Comparison of ENCODE assay signal across 19 mouse cellular contexts in the genomic region with DNA sequence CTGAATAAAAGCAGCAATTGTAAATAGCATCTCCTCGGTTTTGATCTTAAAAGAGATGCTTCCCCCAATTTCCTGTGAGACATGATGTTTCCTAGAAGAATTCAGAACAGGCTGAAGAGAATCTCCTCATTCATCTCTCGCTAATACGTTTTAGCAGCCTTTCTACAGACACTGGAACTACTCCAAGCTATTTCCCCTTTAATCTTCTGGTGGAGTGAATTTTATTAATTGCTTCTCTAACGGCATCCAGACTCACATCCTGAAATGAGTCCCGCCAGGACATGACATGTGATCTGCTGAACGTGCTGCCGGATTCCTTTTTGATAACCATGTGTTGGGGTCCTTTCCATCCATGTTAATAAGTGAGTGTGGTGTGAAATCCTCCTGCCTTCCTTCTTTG.
DNase-seq lines count a peak whose midpoint lies in the region; ATAC-seq and TF ChIP-seq lines count a peak whose summit lies in the region.
"Had no signal": no experiment of that assay in that cellular context is flagged by ENCODE, and none has a peak within 500 bp of the region (broad histone marks: within the 10 kb centered on the region; RNA-seq: fewer than 3 reads in every experiment).

No protein-coding gene starts in this region.

- peak; percentile 15 for DNase-seq in embryonic facial prominence, embryonic 14.5 days (ENCODE audit: low spot score)
- DNase-seq in embryonic facial prominence, embryonic 10.5 days (ENCODE audit: low spot score) = no peak
- DNase-seq in hindbrain, postnatal 0 days (ENCODE audit: low spot score) = peak; percentile 37
- DNase-seq in hindbrain, embryonic 10.5 days (ENCODE audit: low spot score) = no peak
- peak; percentile 40 for DNase-seq in midbrain, embryonic 14.5 days
- no peak for DNase-seq in midbrain, postnatal 0 days (ENCODE audit: low spot score)
- peak; percentile 4 for DNase-seq in retina, postnatal 7 days (ENCODE audit: low read depth, low spot score)
- DNase-seq: adrenal gland, postnatal 10 days; B cell, adult 2 months; cerebellum, adult 11-12 months; cerebellum, adult 9-10 months; cerebellum, postnatal 25 days; gastrocnemius, postnatal 10 days; heart, postnatal 14 days had no signal

- no peaks in the 10 kb centered on the region for H3K4me1 ChIP-seq in embryonic facial prominence, embryonic 14.5 days (ENCODE audit: control insufficient read depth, insufficient read depth, low read length)
- H3K4me1 ChIP-seq in embryonic facial prominence, embryonic 10.5 days = no peaks in the 10 kb centered on the region
- H3K4me1 ChIP-seq in hindbrain, postnatal 0 days (ENCODE audit: insufficient read depth, low read length) = no peaks in the 10 kb centered on the region
- H3K4me1 ChIP-seq in hindbrain, embryonic 10.5 days (replicated peaks) = no peaks in the 10 kb centered on the region
- H3K4me1 ChIP-seq in midbrain, embryonic 14.5 days (ENCODE audit: control insufficient read depth, insufficient read depth, low read length) = no peaks in the 10 kb centered on the region
- H3K4me1 ChIP-seq in midbrain, postnatal 0 days (ENCODE audit: insufficient read depth, low read length) = no peaks in the 10 kb centered on the region
- H3K4me1 ChIP-seq: forebrain, embryonic 15.5 days had no signal

- H3K9ac ChIP-seq in embryonic facial prominence, embryonic 14.5 days (ENCODE audit: low read depth, low read length) = no peak overlapping the region
- H3K9ac ChIP-seq in hindbrain, postnatal 0 days (replicated peaks; ENCODE audit: low read length) = no peak overlapping the region
- H3K9ac ChIP-seq in midbrain, embryonic 14.5 days (replicated peaks; ENCODE audit: low read length) = no peak overlapping the region
- H3K9ac ChIP-seq in midbrain, postnatal 0 days (replicated peaks; ENCODE audit: low read length, poor library complexity, severe bottlenecking) = no peak overlapping the region
- H3K9ac ChIP-seq: embryonic facial prominence, embryonic 13.5 days; forebrain, embryonic 15.5 days; hindbrain, embryonic 14.5 days had no signal

- no peak for ATAC-seq in embryonic facial prominence, embryonic 14.5 days (ENCODE audit: low read depth)
- ATAC-seq in hindbrain, postnatal 0 days = no peak
- ATAC-seq in midbrain, embryonic 14.5 days (ENCODE audit: low FRiP score, low TSS enrichment) = no peak
- ATAC-seq in midbrain, postnatal 0 days (ENCODE audit: low FRiP score) = no peak
- ATAC-seq: CD4-positive, CD25-positive, alpha-beta regulatory T cell, adult 4 months; forebrain, embryonic 15.5 days had no signal

- no peak overlapping the region for H3K27ac ChIP-seq in embryonic facial prominence, embryonic 14.5 days (replicated peaks; ENCODE audit: low read depth, low read length)
- H3K27ac ChIP-seq in embryonic facial prominence, embryonic 10.5 days (replicated peaks) = no peak overlapping the region
- H3K27ac ChIP-seq in hindbrain, postnatal 0 days = no peak overlapping the region
- no peak overlapping the region for H3K27ac ChIP-seq in hindbrain, embryonic 10.5 days
- no peak overlapping the region for H3K27ac ChIP-seq in midbrain, embryonic 14.5 days (replicated peaks; ENCODE audit: low read depth, low read length)
- H3K27ac ChIP-seq in midbrain, postnatal 0 days (ENCODE audit: low read depth, low read length) = no peak overlapping the region
- H3K27ac ChIP-seq: embryonic facial prominence, embryonic 13.5 days; forebrain, embryonic 15.5 days; hindbrain, embryonic 14.5 days had no signal

- H3K36me3 ChIP-seq in embryonic facial prominence, embryonic 14.5 days (ENCODE audit: control insufficient read depth, insufficient read depth, low read length) = no peaks in the 10 kb centered on the region
- no peaks in the 10 kb centered on the region for H3K36me3 ChIP-seq in embryonic facial prominence, embryonic 10.5 days (replicated peaks)
- H3K36me3 ChIP-seq in hindbrain, postnatal 0 days (ENCODE audit: insufficient read depth, low read length) = no peaks in the 10 kb centered on the region
- H3K36me3 ChIP-seq in hindbrain, embryonic 10.5 days = no peaks in the 10 kb centered on the region
- H3K36me3 ChIP-seq in midbrain, embryonic 14.5 days (ENCODE audit: control insufficient read depth, insufficient read depth, low read length) = no peaks in the 10 kb centered on the region
- no peaks in the 10 kb centered on the region for H3K36me3 ChIP-seq in midbrain, postnatal 0 days (ENCODE audit: insufficient read depth, low read length)
- H3K36me3 ChIP-seq: embryonic facial prominence, embryonic 13.5 days; forebrain, embryonic 15.5 days; G1E had no signal

- 40% methylated on average over 7 of the region's 7 CpGs for WGBS in embryonic facial prominence, embryonic 14.5 days
- 72% methylated on average over 7 of the region's 7 CpGs for WGBS in embryonic facial prominence, embryonic 10.5 days
- WGBS in hindbrain, postnatal 0 days = 23% methylated on average over 7 of the region's 7 CpGs
- 87% methylated on average over 7 of the region's 7 CpGs for WGBS in hindbrain, embryonic 10.5 days
- 53% methylated on average over 7 of the region's 7 CpGs for WGBS in midbrain, embryonic 14.5 days
- WGBS in midbrain, postnatal 0 days = 32% methylated on average over 7 of the region's 7 CpGs

- no peak overlapping the region for H3K4me2 ChIP-seq in embryonic facial prominence, embryonic 14.5 days (ENCODE audit: low read depth, low read length)
- no peak overlapping the region for H3K4me2 ChIP-seq in hindbrain, postnatal 0 days (ENCODE audit: low read depth, low read length)
- H3K4me2 ChIP-seq in midbrain, embryonic 14.5 days (ENCODE audit: low read length) = no peak overlapping the region
- no peak overlapping the region for H3K4me2 ChIP-seq in midbrain, postnatal 0 days (ENCODE audit: low read depth, low read length, poor library complexity, severe bottlenecking)
- H3K4me2 ChIP-seq: embryonic facial prominence, embryonic 13.5 days; forebrain, embryonic 15.5 days; hindbrain, embryonic 14.5 days had no signal

- no peaks in the 10 kb centered on the region for H3K27me3 ChIP-seq in embryonic facial prominence, embryonic 14.5 days (replicated peaks; ENCODE audit: control insufficient read depth, insufficient read depth, low read length)
- H3K27me3 ChIP-seq in embryonic facial prominence, embryonic 10.5 days (replicated peaks; ENCODE audit: low read depth, poor library complexity, severe bottlenecking) = no peaks in the 10 kb centered on the region
- no peaks in the 10 kb centered on the region for H3K27me3 ChIP-seq in hindbrain, postnatal 0 days (ENCODE audit: insufficient read depth, low read length)
- no peaks in the 10 kb centered on the region for H3K27me3 ChIP-seq in hindbrain, embryonic 10.5 days (ENCODE audit: insufficient read depth, poor library complexity, severe bottlenecking)
- no peaks in the 10 kb centered on the region for H3K27me3 ChIP-seq in midbrain, embryonic 14.5 days (ENCODE audit: control insufficient read depth, insufficient read depth, low read length)
- H3K27me3 ChIP-seq in midbrain, postnatal 0 days (ENCODE audit: insufficient read depth, low read length) = no peaks in the 10 kb centered on the region
- H3K27me3 ChIP-seq: embryonic facial prominence, embryonic 13.5 days; forebrain, embryonic 15.5 days had no signal

- no peak for TF ChIP-seq CTCF in hindbrain, postnatal 0 days (IDR thresholded peaks at IDR 0.05; ENCODE audit: low read depth)
- no peak for TF ChIP-seq CTCF in midbrain, postnatal 0 days (IDR thresholded peaks at IDR 0.05)

- no peak overlapping the region for H3K4me3 ChIP-seq in embryonic facial prominence, embryonic 14.5 days (ENCODE audit: low read depth, low read length)
- no peak overlapping the region for H3K4me3 ChIP-seq in embryonic facial prominence, embryonic 10.5 days
- H3K4me3 ChIP-seq in hindbrain, postnatal 0 days (ENCODE audit: low read length) = no peak overlapping the region
- H3K4me3 ChIP-seq in hindbrain, embryonic 10.5 days = no peak overlapping the region
- H3K4me3 ChIP-seq in midbrain, embryonic 14.5 days (replicated peaks; ENCODE audit: low read depth, low read length) = no peak overlapping the region
- no peak overlapping the region for H3K4me3 ChIP-seq in midbrain, postnatal 0 days (ENCODE audit: low read depth, low read length)
- H3K4me3 ChIP-seq: embryonic facial prominence, embryonic 13.5 days; forebrain, embryonic 15.5 days had no signal

- no peaks in the 10 kb centered on the region for H3K9me3 ChIP-seq in embryonic facial prominence, embryonic 14.5 days (ENCODE audit: control insufficient read depth, low read length)
- no peaks in the 10 kb centered on the region for H3K9me3 ChIP-seq in embryonic facial prominence, embryonic 10.5 days
- no peaks in the 10 kb centered on the region for H3K9me3 ChIP-seq in hindbrain, postnatal 0 days (ENCODE audit: low read length)
- no peaks in the 10 kb centered on the region for H3K9me3 ChIP-seq in hindbrain, embryonic 10.5 days
- H3K9me3 ChIP-seq in midbrain, embryonic 14.5 days (ENCODE audit: control insufficient read depth, low read length) = no peaks in the 10 kb centered on the region
- H3K9me3 ChIP-seq in midbrain, postnatal 0 days (ENCODE audit: low read length) = no peaks in the 10 kb centered on the region
- H3K9me3 ChIP-seq: embryonic facial prominence, embryonic 13.5 days; forebrain, embryonic 15.5 days; G1E had no signal

Comparison
In these comparisons a context has a peak if more than half of its experiments do, and no peak if none do; other contexts are left out.
1. DNase-seq: peak in embryonic facial prominence, embryonic 14.5 days (single experiment), hindbrain, postnatal 0 days (single experiment), midbrain, embryonic 14.5 days (single experiment) and retina, postnatal 7 days (single experiment); none in embryonic facial prominence, embryonic 10.5 days (single experiment), hindbrain, embryonic 10.5 days (single experiment) and midbrain, postnatal 0 days (single experiment).